Mouse (Mus musculus) embryonic stem cell, embryonic (primary cell): ENCODE measurements at regions not wholly inside any gene's neighbourhood (a gene's known extent, or its start where the extent isn't known, plus 50 kb on each side); places are given as distances from the start of the nearest gene placed in this dataset.

ENCODE experiments used
- CTCF ChIA-PET, 4 experiments: fragments of 300-600 bp in 2 of 4; fragments of 350-600 bp in 2 of 4; sonication (Branson Sonifier 250); formaldehyde crosslinking; loops; one replicate each; lab custom pipeline; 2022; ENCODE audit warnings: inconsistent platforms in 2 of 4; lab: Charles Lee
- POLR2A ChIA-PET, 4 experiments: fragments of 300-600 bp in 2 of 4; fragments of 350-600 bp in 2 of 4; sonication (Branson Sonifier 250); formaldehyde crosslinking; loops; one replicate each; lab custom pipeline; 2022; ENCODE audit warnings: antibody characterized with exemption in 4 of 4, inconsistent platforms in 1 of 4; lab: Charles Lee

- CTCF ChIA-PET: no interaction called here
- POLR2A ChIA-PET: no interaction called here
Measured at GRCm38 (mm10) chr17:77096836-77097235, 1103.2 kb upstream of the Crim1 start.

DNA sequence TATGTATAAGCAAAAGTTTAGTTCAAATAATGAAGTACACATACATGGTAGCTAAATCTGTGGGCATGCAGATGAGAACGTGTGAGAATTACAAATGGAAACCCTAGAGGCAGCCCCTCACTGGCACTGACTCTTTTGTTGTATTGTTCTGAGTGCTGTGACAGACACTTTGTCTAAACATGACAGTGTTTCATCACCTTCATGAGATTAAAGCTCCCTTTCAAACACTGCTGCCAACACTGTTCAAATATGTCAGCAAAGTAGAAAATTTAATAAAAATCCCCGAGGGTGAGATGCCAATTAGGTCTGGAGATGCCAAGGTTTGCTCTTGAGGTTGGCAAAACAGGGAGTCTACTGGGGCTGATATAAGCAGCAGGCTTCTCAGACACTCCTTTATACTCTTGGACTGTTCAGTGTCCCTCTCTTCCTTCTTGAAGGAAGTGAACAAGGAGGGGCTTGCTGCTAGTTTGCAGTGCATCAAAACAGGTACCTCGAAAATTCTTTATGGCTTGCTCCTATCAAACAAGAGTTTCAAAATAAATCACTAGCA lies 1100.9 kb upstream of the Crim1 start:
- ChIA-PET CTCF (no interaction called here), POLR2A (interaction anchor here in 1 of 4 experiments (0.9 kb wide), 1 partner anchor 15 kb away, joined by 3 read pairs; no protein-coding TSS in a partner anchor)

DNA sequence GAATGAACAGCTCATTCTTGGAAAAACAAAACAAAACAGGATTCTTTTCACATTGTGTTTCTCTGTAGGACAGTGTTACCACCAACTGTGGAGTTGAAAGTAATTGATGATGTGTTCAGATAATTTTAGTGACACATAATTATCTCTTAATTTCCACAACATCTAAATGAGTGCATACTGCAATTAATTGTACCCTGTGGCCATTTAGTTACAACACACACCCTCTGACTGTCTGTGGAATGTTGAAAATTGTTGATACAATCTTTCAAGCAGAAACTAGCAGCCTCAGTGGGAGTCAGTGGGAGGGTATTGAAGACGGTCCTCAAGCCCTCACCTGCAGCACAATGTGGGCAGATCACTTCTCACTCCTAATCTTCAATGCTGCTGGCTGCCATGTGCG lies 1084.1 kb upstream of the Crim1 start:
- ChIA-PET CTCF (no interaction called here), POLR2A (no interaction called here)

- POLR2A ChIA-PET: no interaction called here
- CTCF ChIA-PET: interaction anchor here in 1 of 4 experiments (0.5 kb wide), 1 partner anchor 712 kb away, joined by 7 read pairs; no protein-coding TSS in a partner anchor
Measured at GRCm38 (mm10) chr17:77116972-77117371, 1083.1 kb upstream of the Crim1 start.

DNA sequence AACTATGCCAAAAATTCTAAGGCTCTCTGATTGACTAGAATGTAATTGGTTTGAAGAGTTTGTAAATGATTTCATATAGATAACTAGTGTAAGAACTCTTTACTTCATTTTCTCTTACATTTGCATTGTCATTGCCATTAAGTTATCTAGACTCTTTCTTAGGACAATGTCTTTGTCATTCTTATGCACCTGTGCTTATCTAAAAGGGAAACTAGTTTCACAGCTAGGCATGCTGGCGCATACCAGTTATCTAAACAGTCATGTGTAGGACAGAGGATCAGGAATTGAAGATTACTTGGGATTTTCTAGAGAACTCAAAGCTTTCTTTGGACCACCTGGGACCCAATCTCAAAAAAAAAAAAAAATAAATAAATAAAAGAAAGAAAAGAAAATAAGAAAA lies 1081.6 kb upstream of the Crim1 start:
- ChIA-PET POLR2A (no interaction called here), CTCF (no interaction called here)

DNA sequence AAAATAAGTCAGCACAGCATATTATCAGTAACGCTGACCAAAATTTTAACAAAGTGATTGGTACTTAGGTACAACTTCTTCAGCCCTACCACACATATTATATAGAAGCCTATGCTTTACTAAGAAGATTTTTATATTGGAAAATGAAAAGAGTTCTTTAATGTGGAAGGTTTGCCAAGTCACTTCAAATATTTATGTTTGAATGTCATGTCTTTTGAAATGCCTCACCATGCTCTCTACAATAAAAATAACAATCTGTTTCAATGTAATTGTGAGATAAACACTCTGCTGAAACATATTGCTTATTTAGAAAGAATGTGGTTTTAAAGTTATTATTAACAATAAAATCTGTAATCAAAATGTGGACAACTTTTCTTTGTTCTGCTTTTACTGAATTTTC lies 1073.0 kb upstream of the Crim1 start:
- ChIA-PET POLR2A (no interaction called here), CTCF (no interaction called here)
